Mouse (Mus musculus): ENCODE results near the gene Adat1.

Adat1 gene

GRCm38 (mm10) chr8:111968541-111968940, 23.6 kb downstream of the Adat1 start:
- no peak for DNase-seq (ENCODE audit: low spot score)

- no peak for DNase-seq (ENCODE audit: low spot score)
Measured at GRCm38 (mm10) chr8:111967246-111967870, 24.7 kb downstream of the Adat1 start.

GRCm38 (mm10) chr8:111964849-111965561, 27.1 kb downstream of the Adat1 start:
- DNase-seq (ENCODE audit: low spot score), result no peak

GRCm38 (mm10) chr8:111964351-111964750, 27.8 kb downstream of the Adat1 start:
- no peak for DNase-seq (ENCODE audit: low spot score)

GRCm38 (mm10) chr8:111963546-111963945, 28.6 kb downstream of the Adat1 start:
- peak; percentile 14 for DNase-seq (ENCODE audit: low spot score)

- DNase-seq (ENCODE audit: low spot score), result no peak
Measured at GRCm38 (mm10) chr8:111963091-111963490, 29.0 kb downstream of the Adat1 start.

- DNase-seq (ENCODE audit: low spot score), result no peak
Measured at GRCm38 (mm10) chr8:111962589-111962988, 29.5 kb downstream of the Adat1 start.

- DNase-seq (ENCODE audit: low spot score), result no peak
Measured at GRCm38 (mm10) chr8:111961330-111961729, 30.8 kb downstream of the Adat1 start.

- DNase-seq (ENCODE audit: low spot score), result no peak
Measured at GRCm38 (mm10) chr8:111960591-111961321, 31.3 kb downstream of the Adat1 start.

- DNase-seq (ENCODE audit: low spot score), result no peak
Measured at GRCm38 (mm10) chr8:111957231-111957630, 34.9 kb downstream of the Adat1 start.

- no peak for DNase-seq (ENCODE audit: low spot score)
Measured at GRCm38 (mm10) chr8:111955879-111956278, 36.2 kb downstream of the Adat1 start.

- DNase-seq (ENCODE audit: low spot score), result no peak
Measured at GRCm38 (mm10) chr8:111954844-111955594, 37.1 kb downstream of the Adat1 start.

- no peak for DNase-seq (ENCODE audit: low spot score)
Measured at GRCm38 (mm10) chr8:111951936-111952335, 40.2 kb downstream of the Adat1 start.

- DNase-seq (ENCODE audit: low spot score), result no peak
Measured at GRCm38 (mm10) chr8:111951317-111951716, 40.8 kb downstream of the Adat1 start.

GRCm38 (mm10) chr8:111950846-111951245, 41.3 kb downstream of the Adat1 start:
- no peak for DNase-seq (ENCODE audit: low spot score)

- no peak for DNase-seq (ENCODE audit: low spot score)
Measured at GRCm38 (mm10) chr8:111947954-111948353, 44.1 kb downstream of the Adat1 start.

GRCm38 (mm10) chr8:111947144-111947543, 45.0 kb downstream of the Adat1 start:
- DNase-seq (ENCODE audit: low spot score), result no peak

- DNase-seq (ENCODE audit: low spot score), result no peak
Measured at GRCm38 (mm10) chr8:111943544-111943943, 48.6 kb downstream of the Adat1 start.

GRCm38 (mm10) chr8:111941101-111941454, 51.0 kb downstream of the Adat1 start:
- peak; percentile 60 for DNase-seq (ENCODE audit: low spot score)

GRCm38 (mm10) chr8:111940171-111941100, 51.7 kb downstream of the Adat1 start, which contains the start of gene Gabarapl2:
TSS of gene Gabarapl2 (plus strand) at chr8:111940703.
- peak; percentile 99 for DNase-seq (ENCODE audit: low spot score)

GRCm38 (mm10) chr8:111939516-111940142, 52.5 kb downstream of the Adat1 start:
- peak; percentile 40 for DNase-seq (ENCODE audit: low spot score)
